Mouse (Mus musculus): ENCODE results near the gene Slc37a2.

DNA sequence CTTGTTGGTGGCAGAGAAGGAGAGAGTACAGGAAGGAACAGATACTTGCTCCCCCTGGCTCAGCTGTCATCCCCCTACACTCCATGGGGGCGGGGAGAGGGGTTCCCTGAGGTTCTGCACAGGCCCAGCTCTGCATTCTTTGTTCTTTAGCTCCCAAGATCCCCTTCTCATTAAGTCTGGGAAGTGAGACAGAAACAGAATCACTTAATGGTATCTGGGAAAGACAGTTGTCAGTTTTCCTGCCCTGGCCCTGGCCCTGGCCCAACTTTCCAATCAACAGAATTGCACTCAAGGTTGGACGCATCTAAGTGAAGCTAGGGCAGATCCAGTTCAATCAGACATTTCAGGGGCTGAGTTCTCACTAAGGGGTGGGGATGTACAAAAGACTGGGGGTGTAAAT, 72.4 kb downstream of the Slc37a2 start:
- TF ChIP-seq CTCF (IDR thresholded peaks at IDR 0.05) (no peak), EP300 (IDR thresholded peaks at IDR 0.05) (no peak)

Measured in lung, postnatal 0 days (tissue).